Mouse (Mus musculus) MEL (cell line): ENCODE data around the gene Aldh9a1.

Experiments used
- CHD1 ChIP-seq: IDR thresholded peaks from 2 replicates; pipeline ENCODE4 v1.6.1; 2012; ENCODE audit warnings: low read depth, mild to moderate bottlenecking, inconsistent platforms, low read length, improper control_type of control experiment
- ELF1 ChIP-seq: IDR thresholded peaks from 2 replicates; pipeline ENCODE4 v1.6.1; 2014; ENCODE audit warnings: low read depth, mild to moderate bottlenecking, inconsistent platforms, low read length, improper control_type of control experiment, moderate library complexity
- GABPA ChIP-seq: IDR thresholded peaks from 2 replicates; pipeline ENCODE4 v1.6.1; 2012; ENCODE audit warnings: low read depth, mild to moderate bottlenecking, inconsistent platforms, low read length, improper control_type of control experiment, moderate library complexity
- POLR2A ChIP-seq, 2 experiments: IDR thresholded peaks; 2 replicates each; pipeline ENCODE4 v1.6.1; 2011 to 2012; ENCODE audit warnings: low read length in 2 of 2, mild to moderate bottlenecking in 2 of 2, control low read depth in 1 of 2, improper control_type of control experiment in 1 of 2, low read depth in 1 of 2, moderate library complexity in 1 of 2; ENCODE audit not compliant: control insufficient read depth in 1 of 2, insufficient read depth in 1 of 2, poor library complexity in 1 of 2

DNA sequence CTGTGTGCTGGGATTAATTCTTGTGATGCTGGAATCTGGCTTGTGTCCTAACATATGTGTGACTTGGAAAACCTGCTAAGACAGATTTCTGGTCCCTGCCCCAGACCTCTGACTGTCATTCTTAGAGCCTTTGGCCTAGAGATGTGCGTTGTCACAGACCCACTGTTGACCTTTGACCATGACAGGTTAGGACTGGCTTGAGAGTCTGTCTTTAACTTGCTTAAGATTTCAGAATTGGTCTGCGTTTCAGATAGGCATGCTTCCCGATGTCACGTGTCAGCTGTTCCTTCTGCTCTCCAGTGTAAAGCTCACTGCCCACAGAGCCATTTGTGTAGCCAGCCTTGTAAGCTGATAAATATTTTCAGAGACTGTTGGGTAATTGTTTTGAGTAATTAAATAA lies 13.0 kb downstream of the Aldh9a1 start:
- TF ChIP-seq POLR2A (IDR thresholded peaks at IDR 0.05; ENCODE audit: control insufficient read depth in 1 of 2, insufficient read depth in 1 of 2, low read depth in 1 of 2, low read length in 2 of 2, poor library complexity in 1 of 2) (no peak), CHD1 (no peak), ELF1 (no peak), GABPA (no peak)
